Mouse (Mus musculus) left cerebral cortex, adult 8-10 months (tissue): ENCODE data around the gene Cog2. TPM values are rescaled to one million over a fixed set of nuclear protein-coding genes. Genes with fewer than 3 reads are reported as not detected.

Source experiments
- DNase-seq, 2 experiments: peaks; one replicate each; pipeline ENCODE4 v3.0.0; 2022; ENCODE audit warnings: low spot score in 2 of 2
- total RNA-seq, 4 experiments: library from RNA; stranded (reverse); gene quantifications; 2 replicates each; pipeline ENCODE4 v1.2.4; 2022

Cog2 gene
- total RNA-seq, 4 experiments from 2014 or later, result 43.2 to 49.2 (median 45.7) TPM

- peak in 1 of 2 experiments; percentile 75 for DNase-seq
Observed at GRCm38 (mm10) chr8:124569100-124569499, 48.5 kb downstream of the Cog2 start.

- peak in 1 of 2 experiments; percentile 72 for DNase-seq
Observed at GRCm38 (mm10) chr8:124569593-124569992, 49.0 kb downstream of the Cog2 start, which contains the start of gene Agt. Gene Agt, minus strand, starts transcription at chr8:124569706.

GRCm38 (mm10) chr8:124571732-124572429, 51.3 kb downstream of the Cog2 start:
- no peak for DNase-seq

- DNase-seq, result no peak
Observed at GRCm38 (mm10) chr8:124572430-124572775, 51.8 kb downstream of the Cog2 start.

- peak; percentile 79 to 86 for DNase-seq
Observed at GRCm38 (mm10) chr8:124573552-124574340, 53.2 kb downstream of the Cog2 start.

GRCm38 (mm10) chr8:124575811-124576210, 55.2 kb downstream of the Cog2 start, which contains the start of gene Capn9:
Gene Capn9, plus strand, starts transcription at chr8:124576111.
- DNase-seq, result no peak

- DNase-seq, result no peak
Observed at GRCm38 (mm10) chr8:124576751-124577150, 56.2 kb downstream of the Cog2 start.

- no peak for DNase-seq
Observed at GRCm38 (mm10) chr8:124585718-124586425, 65.3 kb downstream of the Cog2 start.

- DNase-seq, result no peak
Observed at GRCm38 (mm10) chr8:124586556-124586955, 66.0 kb downstream of the Cog2 start.

GRCm38 (mm10) chr8:124589393-124589792, 68.8 kb downstream of the Cog2 start:
- DNase-seq, result no peak

Other genes starting within 250 kb of the Cog2 start
- gene Pgbd5, start 81.1 kb upstream of the Cog2 start, total RNA-seq, result 100 to 1,000 TPM; 179 to 198 (median 184) TPM
- gene Agt, start 48.9 kb downstream of the Cog2 start, total RNA-seq, result 10 to 100 TPM; 17.3 to 31.4 (median 24.9) TPM
- under 1 TPM in 1 of 4 experiments, not detected in 3; 0.35 TPM for gene Capn9, start 55.3 kb downstream of the Cog2 start, total RNA-seq
- 10 to 100 TPM; 68.8 to 73.0 (median 71.5) TPM for gene 2310022B05Rik, start 142.6 kb downstream of the Cog2 start, total RNA-seq
- gene Ttc13, start 201.2 kb downstream of the Cog2 start, total RNA-seq, result 10 to 100 TPM; 38.5 to 42.9 (median 39.3) TPM
- 10 to 100 TPM; 11.4 to 13.0 (median 11.6) TPM for gene Arv1, start 201.4 kb downstream of the Cog2 start, total RNA-seq
- 1 to 10 TPM in 2 of 4 experiments, under 1 TPM in 2; 0.28 to 1.6 (median 0.83) TPM for gene Fam89a, start 231.1 kb downstream of the Cog2 start, total RNA-seq